Mouse (Mus musculus): ENCODE data around the gene Ifit3.
A peak's percentile ranks its signal among the peaks of the same experiment; 100 is the strongest.
"Not testable (repeated sequence)": the region's sequence is repeated elsewhere in the genome, so short reads cannot be mapped to it uniquely, and the experiment has no call there.

Gene Ifit3

DNA sequence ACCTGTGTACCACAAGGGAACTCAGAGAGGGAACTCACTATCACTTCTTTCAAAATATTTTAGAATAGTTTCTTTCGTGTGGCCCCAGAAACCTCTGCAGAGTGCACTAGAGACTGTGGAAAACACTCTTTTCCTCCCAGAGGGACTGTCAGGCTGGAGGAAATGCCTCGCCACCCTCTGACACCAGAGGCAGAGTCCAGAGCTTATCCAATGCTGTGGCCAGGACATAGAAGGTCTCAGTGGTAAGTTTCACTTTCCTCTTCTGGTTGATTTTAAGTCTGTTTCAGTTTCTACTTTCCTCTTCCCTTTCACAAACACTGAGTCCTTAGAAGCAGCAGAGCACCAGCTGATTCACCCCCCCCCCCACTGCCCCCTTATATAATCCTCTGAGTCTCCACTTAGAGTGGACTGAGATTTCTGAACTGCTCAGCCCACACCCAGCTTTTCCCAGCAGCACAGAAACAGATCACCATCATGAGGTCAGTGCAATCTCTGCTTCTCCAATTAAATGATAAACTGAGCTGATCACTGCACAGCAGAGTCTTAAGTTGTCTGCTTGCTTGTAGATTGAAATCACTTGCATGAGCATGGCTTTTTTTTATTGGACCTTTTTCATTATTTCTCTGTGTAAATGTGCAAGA lies at the start of gene Ifit3:
Ifit3 (plus strand) TSS at position 406 of the 641 bp plus-strand sequence.
- DNase-seq: not testable (repeated sequence)

DNA sequence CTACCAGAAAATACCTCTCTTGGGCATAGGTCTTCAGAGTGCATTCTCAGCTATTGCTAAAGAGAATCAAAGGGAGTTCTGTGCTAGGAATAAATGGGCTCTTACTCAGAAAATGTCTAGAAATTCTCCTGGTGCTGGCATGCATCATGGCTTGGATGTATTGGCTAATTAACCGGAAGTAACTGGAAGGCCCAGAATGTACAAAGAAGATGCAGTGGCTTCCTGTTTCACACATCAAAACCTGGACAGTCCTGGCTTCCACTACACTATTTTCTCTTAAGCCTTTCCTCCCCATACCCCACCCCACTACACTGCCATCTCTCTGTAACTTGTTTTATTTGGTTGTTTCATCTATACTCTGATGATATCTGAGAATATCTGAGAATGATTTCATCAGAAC lies 43.9 kb upstream of the Ifit3 start:
- DNase-seq: no peak

DNA sequence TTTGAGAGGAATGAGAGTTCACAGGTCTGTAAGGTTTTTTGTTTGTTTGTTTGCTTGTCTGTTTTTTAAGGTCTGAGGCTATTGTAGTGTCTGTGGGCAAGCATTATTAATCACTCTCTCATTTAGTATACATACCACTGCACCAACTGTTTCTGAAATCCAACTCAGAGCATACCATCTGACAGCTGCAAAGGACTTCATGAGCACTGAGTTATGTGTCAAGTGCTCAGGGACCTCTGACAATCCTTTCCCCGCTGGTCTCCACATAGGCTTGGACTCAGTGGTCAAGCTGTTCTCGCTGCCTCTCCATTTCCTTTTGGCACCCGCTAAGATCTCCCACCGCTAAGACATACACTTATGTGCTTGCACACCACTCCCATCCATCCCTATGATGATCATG lies 37.1 kb upstream of the Ifit3 start:
- DNase-seq: no peak

DNA sequence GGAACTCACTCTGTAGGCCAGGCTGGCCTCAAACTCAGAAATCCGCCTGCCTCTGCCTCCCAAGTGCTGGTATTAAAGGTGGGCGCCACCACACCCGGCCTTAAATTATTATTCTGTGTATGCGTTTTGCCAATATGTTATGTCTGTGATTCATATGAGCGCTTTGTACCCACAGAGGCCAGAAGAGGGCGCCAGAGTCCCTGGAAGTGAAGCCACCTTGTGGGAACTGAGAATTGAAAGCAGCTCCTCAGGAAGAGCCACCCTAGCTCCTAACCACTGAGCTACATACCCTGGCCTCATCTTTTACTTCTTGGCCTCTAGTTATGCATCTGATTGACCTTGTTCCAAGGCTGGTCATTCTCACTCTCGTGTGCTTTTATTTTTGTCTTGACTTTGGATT lies 35.4 kb upstream of the Ifit3 start:
- DNase-seq: peak; percentile 49

DNA sequence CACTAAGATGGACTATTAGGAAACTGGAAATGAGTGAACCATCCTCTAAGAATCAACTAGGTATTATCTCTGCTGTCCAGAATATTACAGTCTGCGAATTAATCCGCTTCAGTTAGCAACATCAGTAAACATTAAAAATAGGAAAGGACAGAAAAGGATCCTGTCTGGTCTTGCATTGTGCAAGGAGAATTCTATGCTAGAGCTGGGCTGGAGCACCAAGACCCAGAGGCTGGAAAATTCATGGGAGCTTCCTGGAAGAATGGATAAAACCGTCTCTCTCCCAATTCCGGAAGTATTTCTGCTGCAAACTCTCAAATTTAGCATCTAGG lies 33.2 kb upstream of the Ifit3 start:
- no peak for DNase-seq

DNA sequence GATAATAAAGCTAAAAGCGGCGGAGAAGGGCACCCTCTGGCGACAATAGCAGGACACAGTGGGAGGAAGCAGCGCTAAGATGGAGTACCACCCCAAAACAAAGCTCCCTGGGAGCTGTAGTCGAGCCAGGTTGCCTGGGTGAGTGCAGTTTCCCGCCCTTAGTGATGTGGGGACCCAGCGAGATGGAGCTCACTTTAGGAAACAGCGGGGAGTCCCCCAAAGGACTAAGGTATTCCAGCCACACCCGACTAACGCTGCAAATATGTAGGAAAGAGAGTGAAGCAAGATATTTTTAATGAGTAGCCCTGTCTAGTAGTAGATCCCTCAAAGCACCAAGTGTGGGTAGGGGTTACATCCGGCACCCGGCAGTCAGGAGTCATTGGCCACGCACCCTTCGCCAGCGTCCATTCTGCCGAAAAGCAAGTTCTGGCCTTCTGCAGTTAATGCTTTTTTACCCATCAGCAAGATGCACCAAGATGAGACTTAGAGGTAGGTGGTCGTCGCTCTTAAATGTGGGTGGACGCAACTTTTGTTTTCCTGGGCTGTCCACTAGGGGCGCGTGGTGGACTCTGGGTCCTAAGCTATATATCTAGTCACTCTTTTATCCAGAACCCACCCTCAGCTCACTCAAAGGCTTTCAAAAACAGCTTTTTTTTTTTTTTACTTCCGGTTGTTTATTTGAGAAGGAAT lies 32.7 kb upstream of the Ifit3 start, which contains the start of gene Ifit2:
Ifit2 (plus strand) TSS at position 161 of the 690 bp plus-strand sequence.
- DNase-seq: peak; percentile 55

DNA sequence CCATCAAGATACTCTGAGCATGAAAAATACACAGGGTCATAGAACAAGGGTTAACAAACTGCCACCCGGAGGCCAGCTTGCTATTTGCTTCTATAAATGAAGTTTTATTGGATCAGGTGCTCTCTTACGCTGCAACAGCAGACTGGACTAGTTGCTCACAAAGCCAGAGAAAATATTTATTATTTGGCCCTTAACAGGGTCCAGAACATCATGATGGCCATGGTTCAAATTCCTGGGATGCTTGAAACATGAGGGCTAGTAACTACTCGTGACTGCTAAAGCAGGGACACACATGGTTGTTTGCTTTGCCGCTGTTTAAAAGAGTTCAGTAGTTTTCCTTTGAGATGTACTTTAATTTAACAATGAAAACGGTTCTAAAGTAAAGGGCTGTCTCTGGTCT lies 31.4 kb upstream of the Ifit3 start:
- DNase-seq: no peak

DNA sequence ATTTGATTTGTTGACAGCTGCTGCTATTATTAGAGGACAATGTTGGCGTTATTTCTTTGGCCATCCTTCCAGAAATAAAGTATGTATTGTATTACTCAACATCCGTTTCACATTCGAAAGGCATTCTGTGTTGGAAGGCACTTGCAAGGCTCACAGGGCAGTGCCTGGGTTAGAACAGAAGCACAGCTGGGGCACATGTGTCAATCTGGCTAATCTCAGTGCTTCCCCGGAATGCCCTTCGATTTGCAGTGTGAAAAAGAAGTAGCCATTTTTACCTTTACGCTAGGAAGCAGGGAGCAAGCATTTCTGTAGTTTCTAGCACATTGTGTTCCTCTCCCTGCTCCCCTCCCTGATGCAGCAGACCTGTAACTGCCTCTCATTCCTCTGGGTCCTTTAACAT lies 30.3 kb upstream of the Ifit3 start:
- DNase-seq: no peak

DNA sequence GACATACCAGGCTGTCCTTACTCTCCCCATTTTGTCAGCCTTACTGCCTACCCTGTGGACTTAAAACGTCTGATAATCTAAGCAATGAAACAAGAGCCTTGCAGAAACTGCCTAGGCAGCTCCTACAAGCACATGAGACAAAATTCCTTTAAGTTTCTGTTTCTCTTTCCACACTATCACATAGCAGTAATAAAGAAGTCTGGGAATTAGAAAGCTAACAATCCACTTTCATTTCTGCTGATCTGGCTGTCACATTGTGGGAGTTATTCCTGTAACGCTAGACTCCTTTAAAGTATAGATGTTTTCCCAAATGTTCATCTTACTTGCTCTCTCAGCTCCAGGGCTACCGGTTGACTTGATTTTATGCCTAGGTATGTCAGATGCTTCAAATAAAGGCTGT lies 29.8 kb upstream of the Ifit3 start:
- no peak for DNase-seq

DNA sequence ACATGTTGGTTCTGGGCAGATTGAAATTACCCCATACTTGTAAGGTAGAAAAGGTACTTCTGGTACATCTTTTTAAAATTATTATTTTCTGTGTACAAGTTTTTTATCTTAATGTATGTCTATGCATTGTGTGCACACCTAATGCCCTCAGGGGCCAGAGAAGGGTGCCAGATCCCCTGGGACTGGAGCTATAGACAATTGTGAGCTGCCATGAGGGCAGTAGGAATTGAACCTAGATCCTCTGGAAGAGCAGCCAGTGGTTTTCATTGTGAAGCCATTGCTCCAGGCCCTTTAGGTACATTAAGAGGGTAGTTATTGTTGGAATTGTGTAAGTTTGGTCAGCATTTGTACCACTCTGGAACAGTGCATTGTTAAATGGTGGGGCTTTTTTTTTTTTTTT lies 29.3 kb upstream of the Ifit3 start:
- no peak for DNase-seq

DNA sequence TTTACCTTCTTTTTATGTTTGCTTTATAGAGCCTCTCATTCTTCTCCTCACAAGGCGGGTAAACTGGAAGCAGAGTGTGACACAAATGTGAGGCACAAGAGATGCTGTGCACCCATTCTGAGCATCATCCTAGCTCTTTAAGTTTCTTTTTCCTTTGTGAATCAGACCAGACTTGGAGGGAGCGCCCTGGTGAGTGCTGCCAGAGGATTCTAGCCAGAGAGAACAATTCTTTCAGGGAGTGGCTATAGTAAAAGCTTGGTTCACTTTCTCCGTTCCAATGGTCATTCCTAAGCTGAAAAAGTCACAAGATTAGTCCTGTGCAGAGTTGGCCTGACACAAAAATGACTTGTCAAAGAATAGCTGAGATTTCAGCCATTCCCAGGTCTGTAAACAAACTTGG lies 26.7 kb upstream of the Ifit3 start:
- DNase-seq: no peak

DNA sequence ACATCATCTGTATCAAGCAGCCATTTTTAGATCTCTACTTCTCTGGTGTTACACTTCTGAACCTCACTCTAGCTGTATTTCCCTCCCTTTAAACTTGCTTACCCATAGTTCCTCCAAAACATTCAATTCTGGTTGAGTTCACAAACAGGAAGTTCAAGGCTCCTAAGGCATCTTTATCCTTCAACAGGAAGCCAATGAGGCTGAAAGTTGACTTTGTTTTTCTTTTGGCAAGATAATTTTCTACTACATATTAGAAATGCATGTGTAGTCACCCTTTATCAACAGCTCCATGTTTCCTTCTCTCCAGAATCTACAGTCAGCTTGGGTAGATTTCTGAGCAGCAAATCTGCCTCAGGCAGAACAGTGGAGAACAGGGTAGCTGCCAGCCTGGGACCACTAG lies 20.8 kb upstream of the Ifit3 start:
- no peak for DNase-seq

DNA sequence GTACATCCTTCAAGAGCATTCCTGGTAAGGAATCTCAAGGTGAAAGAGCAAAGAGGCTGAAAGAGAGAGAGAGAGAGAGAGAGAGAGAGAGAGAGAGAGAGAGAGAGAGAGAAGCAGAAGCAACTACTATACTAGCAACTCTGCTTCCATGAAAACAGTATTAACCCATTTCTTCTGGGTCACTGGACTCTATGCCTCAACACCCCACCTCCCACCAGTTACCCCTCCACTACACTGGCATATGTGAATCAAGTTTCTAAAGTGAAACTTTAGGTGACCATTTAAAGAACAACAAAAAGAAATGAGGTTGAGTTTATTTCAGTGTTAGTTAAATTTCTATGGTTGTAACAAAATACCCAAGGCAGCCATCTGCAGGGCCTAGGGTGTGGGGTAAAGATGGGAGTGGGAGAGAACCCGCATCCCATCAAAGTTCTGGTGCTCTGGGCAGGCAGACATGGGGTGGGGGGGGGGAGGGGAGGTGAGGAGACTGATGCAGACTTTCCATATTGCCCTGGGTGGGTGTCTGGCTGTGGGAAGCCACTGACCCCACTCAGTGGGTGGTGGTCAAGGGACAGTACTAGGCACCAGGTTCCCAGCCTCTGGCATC lies 17.1 kb upstream of the Ifit3 start:
- DNase-seq: no peak

DNA sequence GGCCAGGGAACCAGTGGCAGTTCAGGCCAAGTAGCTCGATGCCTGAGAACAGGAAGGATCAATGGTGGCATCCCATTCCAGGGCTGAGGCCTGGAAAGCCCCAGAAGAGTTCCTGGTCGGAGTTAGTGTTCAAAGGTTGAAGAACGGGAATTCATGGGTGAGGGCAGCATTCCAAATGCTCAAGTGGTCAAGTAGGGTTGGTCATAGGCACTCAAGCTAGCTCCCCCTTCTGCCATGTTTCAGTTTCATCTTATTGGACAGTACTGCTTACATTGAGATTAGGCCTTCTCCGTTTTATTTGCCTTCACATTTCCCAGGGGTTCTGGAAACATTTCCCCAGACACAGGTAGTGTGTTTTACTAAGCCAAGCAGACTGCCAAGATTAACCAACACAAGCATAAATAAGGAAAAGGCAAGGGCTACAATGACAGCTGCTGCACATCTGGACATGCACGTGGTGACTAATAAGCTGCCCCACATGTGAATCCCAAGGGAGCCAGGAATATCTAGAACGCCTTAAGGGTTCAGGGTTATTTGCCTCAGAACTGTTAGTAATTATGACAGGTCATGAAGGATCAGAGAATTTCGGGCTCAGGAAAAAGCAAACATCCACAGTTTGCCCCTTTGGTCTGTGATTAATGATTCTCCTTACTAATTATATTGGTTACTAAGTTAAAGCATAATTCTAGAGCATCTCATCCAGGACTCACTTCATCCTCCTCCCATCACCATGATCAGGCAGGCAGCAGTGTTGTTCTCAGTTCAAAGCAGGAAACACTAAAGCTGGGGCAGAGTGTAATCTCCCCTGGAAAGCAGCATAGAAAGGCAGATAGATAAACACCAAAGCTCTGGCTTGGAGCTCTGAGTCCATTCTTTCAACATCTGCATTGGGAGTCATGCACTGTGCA lies 14.1 kb upstream of the Ifit3 start:
- no peak for DNase-seq

DNA sequence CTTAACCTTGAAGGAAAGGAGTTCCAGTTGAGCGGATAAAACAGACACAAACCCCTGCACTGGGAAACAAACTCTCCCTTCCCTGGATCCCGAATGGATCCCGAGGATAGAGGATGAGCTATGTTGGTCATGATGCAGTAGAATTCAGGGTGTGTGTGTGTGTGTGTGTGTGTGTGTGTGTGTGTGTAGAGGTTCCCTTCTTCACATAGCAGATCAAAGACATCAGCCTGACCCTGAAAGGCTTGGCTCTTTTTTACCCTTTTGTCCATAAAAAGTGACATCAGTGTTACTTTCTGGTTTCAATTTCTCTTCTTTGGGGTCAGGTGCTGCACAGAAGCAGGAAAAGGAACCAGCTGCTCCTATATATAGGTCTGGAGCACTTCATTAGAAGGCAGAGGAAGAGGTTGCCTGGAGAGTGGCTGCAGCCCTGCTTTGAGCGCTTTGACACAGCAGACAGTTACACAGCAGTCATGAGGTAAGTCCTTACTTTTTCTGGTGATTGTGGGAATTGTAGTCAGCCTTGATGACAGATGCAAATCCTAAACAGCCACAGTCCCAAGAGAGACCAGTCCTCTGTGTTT lies 13.3 kb upstream of the Ifit3 start:
- no peak for DNase-seq

DNA sequence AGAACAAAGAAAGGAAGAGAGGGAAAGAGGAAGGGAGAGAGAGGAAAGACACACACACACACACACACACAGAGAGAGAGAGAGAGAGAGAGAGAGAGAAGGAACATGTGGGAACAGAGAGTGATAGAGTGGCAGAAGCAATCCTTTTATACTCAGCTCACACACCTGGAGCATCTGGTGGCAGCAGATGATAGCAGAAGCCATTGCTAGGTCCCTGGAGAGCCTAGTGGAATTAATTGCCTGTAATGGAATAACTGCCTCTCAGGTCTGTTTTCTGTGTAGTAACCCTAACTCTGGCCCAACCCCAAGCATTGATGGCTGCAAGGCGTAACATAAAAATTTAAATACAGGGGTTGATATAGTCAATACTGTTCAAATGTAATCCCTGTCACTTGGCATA lies 12.3 kb upstream of the Ifit3 start:
- no peak for DNase-seq

DNA sequence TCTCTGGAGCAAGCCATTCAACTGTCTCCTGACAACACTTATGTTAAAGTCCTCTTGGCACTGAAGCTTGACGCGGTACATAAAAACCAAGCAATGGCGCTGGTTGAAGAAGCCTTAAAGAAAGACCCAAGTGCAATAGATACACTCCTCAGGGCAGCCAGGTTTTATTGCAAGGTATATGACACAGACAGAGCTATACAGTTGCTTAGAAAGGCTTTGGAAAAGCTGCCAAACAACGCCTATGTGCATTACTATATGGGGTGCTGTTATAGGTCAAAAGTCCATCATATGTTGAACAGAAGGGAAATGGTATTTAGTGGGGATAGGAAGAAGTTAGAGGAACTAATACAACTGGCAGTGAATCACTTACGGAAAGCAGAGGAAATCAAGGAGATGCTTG lies 9.7 kb upstream of the Ifit3 start:
- DNase-seq: no peak

DNA sequence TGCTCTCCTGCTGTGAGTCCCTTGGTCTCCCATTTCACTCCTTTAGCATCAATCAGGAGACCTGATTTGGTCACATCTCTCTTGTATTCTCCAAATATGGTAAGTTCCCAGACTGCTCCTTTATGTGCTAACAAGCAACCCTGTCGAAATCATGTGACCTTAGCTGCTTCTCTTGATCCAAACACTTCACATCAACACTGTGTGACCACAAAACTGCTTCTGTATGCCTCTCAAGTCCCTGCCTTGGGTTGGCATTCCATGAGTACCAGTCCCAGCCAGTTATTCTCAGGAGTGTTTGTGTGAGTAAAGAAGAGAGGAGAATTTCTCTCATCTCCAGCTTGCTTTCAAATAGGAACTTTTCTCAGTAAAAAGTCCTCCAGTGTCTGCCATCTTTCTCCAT lies 6.2 kb upstream of the Ifit3 start:
- no peak for DNase-seq

DNA sequence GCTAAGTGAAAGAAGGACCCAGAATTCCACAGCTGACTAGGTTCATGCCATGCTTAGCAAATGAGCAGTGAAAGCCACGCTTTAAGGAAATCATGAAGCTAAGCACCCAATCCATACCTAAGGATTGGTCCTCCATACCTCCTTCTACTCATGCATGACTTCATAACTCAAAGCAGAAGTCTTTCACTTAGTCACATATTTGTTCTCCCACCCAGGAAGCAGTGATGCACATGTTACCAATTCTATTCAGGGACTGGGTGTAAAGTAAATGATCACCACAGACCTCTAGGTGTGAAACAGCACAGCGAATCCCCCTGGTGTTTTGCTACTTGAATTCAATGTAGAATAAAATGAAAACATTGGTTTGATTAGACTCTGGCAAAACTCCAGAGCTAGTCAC lies 635 bp upstream of the Ifit3 start:
- not testable (repeated sequence) for DNase-seq

DNA sequence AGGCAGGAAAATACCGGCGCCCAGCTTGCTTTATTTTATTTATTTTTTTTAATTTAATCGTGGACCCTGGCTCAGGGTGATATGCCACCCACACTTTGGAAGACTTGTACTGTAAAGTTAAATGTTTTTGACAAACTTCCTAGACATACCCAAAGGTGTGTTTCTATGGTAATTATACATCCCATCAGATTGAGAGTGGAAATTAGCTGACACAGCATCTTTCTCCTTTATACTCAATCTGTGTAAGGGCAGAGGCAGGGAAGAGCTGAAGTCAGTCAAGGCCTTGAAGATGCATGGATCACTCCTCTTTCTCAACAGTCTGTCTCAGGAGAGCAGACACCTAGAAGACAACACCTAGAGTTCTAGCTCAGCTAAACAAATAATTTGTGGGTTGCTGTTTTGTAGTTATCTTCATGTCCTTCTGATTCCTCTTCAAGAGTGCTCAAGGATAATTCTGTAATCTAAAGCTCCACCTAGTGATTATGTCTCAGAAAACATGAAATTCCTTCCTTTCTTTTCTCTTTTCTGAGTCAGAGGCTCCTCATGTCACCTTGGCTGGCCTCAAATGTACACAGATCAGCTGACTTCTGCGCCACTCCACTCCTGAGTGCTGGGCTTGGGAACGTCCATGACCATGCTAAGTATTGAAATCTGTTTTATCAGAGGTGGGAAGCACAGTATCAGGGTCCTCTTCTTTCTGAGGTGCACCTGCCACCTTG lies 2.6 kb downstream of the Ifit3 start:
- not testable (repeated sequence) for DNase-seq

DNA sequence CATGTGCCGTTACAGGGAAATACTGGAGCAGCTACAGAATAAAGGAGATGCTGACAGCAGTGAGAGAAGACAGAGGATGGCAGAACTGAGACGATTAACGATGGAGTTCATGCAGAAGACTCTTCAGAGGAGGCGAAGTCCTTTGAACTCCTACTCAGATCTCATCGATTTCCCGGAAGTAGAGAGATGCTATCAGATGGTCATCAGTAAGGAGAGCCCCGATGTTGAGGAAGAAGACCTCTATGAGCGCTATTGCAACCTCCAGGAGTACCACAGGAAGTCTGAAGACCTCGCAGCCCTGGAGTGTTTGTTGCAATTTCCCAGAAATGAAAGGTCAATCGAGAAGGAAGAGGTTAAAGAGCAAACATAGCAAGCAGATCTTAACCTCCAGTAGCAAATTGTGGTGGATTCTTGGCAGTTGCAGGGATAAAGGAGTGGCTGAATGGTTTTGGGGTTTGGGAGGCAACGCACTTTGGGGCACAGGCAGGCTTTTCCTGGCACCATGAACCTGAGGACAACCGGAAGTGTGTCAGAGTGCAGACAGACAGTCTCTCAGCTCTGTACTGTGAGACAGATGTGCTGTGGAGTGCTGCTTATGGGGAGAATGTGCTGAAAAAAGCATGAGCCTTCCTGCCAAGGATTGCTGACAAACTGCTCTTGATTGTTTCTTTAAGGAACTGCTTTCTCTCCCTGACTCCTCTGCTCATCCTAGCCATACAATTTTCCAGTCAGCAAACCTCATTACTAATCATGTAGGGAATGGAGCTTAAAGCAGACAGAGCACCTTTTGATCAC lies 4.8 kb downstream of the Ifit3 start:
- DNase-seq: not testable (repeated sequence)

DNA sequence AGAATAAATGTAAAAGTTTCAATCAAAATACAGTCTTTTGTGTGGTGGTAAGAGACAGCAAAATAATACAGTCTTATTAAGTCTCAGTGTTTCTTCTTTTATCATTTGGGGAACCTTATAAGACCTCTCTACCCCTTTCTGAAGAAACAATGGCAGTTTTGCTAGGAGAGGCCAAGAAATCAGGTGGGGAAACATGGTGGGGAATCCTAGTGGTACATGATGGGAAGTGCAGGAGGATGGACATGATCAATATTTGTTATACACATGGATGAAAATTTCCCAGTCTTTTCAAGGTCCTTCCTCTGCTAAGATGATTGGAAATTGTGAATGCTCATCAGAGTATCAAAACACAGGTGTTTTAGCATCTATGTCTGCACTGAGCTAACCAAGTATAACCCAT lies 5.6 kb downstream of the Ifit3 start:
- no peak for DNase-seq
